8 mouse cellular contexts compared by ENCODE assay signal in the genomic region with DNA sequence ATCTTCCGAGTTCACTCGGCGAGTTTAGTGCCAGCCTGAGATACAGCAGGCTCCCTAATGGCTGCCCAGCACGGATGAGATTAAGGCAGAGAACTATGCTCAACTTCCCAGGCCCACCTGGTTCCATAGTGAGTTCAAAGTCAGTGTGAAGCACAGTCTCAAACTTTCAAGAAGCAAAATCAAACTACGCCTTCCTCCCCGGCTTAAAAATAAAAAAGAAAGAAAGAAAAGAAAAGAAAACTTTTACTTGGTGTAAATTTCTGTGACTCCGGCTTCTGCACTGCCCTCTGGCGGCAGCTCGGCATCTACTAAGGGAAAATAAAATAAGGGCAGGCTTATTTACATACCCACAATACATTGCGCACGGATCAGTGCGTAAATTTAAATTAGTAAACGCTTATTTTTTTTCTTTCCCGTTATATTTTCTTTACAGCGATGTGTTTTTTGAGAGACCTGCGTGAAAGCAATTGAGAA. TPM values are rescaled to one million over a fixed set of nuclear protein-coding genes. Genes with fewer than 3 reads are reported as not detected.
A peak's percentile ranks its signal among the peaks of the same experiment; 100 is the strongest.
DNase-seq lines count a peak whose midpoint lies in the region; ATAC-seq and TF ChIP-seq lines count a peak whose summit lies in the region.

No protein-coding gene starts in this region.

- no peaks in the 10 kb centered on the region for H3K27me3 ChIP-seq in ES-Bruce4 (ENCODE audit: control insufficient read depth, insufficient read depth, low read length, poor library complexity, severe bottlenecking)
- no peaks in the 10 kb centered on the region for H3K27me3 ChIP-seq in forebrain, embryonic 11.5 days (ENCODE audit: control insufficient read depth, insufficient read depth, low read length)
- no peaks in the 10 kb centered on the region for H3K27me3 ChIP-seq in liver, postnatal 0 days (ENCODE audit: insufficient read depth, low read length)
- no peaks in the 10 kb centered on the region for H3K27me3 ChIP-seq in neural tube, embryonic 13.5 days

- peaks cover 15% of the 10 kb centered on the region for H3K9me3 ChIP-seq in ES-Bruce4 (replicated peaks; ENCODE audit: control insufficient read depth, insufficient read depth, low read length, poor library complexity, severe bottlenecking)
- no peaks in the 10 kb centered on the region for H3K9me3 ChIP-seq in forebrain, embryonic 11.5 days (ENCODE audit: control insufficient read depth, low read length)
- no peaks in the 10 kb centered on the region for H3K9me3 ChIP-seq in liver, postnatal 0 days (ENCODE audit: low read length)
- H3K9me3 ChIP-seq in neural tube, embryonic 13.5 days: no peaks in the 10 kb centered on the region

- peak overlapping the region; percentile 63 for H3K9ac ChIP-seq in ES-Bruce4 (ENCODE audit: low read depth, poor library complexity, severe bottlenecking)
- H3K9ac ChIP-seq in forebrain, embryonic 11.5 days (ENCODE audit: low read length): peak overlapping the region; percentile 37; the same call in 1 of the 2 replicates
- peak overlapping the region; percentile 69 for H3K9ac ChIP-seq in liver, postnatal 0 days (replicated peaks)
- peak overlapping the region; percentile 75 for H3K9ac ChIP-seq in neural tube, embryonic 13.5 days

- ATAC-seq in forebrain, embryonic 11.5 days (replicated peaks; ENCODE audit: low FRiP score): peak; percentile 76
- ATAC-seq in liver, postnatal 0 days: peak; percentile 70
- ATAC-seq in neural tube, embryonic 13.5 days (ENCODE audit: low read depth): 0 out of 2 replicates have a peak, but pooled peaks have one; percentile 56

- 1% methylated on average over 16 of the region's 16 CpGs for WGBS in forebrain, embryonic 11.5 days
- under 1% methylated on average over 16 of the region's 16 CpGs for WGBS in large intestine, adult 2 months
- under 1% methylated on average over 16 of the region's 16 CpGs for WGBS in liver, postnatal 0 days (ENCODE audit: insufficient replicate concordance)
- WGBS in neural tube, embryonic 13.5 days: 2% methylated on average over 16 of the region's 16 CpGs

- peak overlapping the region; percentile 37 for H3K4me2 ChIP-seq in forebrain, embryonic 11.5 days (ENCODE audit: low read depth, low read length, severe bottlenecking)
- peak overlapping the region; percentile 70 for H3K4me2 ChIP-seq in liver, postnatal 0 days (ENCODE audit: low read depth, low read length)
- peak overlapping the region; percentile 47 for H3K4me2 ChIP-seq in neural tube, embryonic 13.5 days

- H3K27ac ChIP-seq in ES-Bruce4 (ENCODE audit: insufficient read depth, low read length): no peak overlapping the region
- H3K27ac ChIP-seq in forebrain, embryonic 11.5 days (ENCODE audit: low read depth, low read length): peak overlapping the region; percentile 65; the same call in 1 of the 2 replicates
- peak overlapping the region; percentile 83 for H3K27ac ChIP-seq in liver, postnatal 0 days (ENCODE audit: low read depth)
- H3K27ac ChIP-seq in neural tube, embryonic 13.5 days (replicated peaks): peak overlapping the region; percentile 77

- TF ChIP-seq EP300 in ES-Bruce4 (IDR thresholded peaks at IDR 0.05; ENCODE audit: insufficient read depth, low read depth, low read length): no peak
- TF ChIP-seq EP300 in liver, postnatal 0 days (IDR thresholded peaks at IDR 0.05; ENCODE audit: low read depth): 0 out of 2 replicates have a peak, but pooled peaks have one; percentile 69

- H3K4me1 ChIP-seq in ES-Bruce4 (ENCODE audit: control insufficient read depth, insufficient read depth, low read length): no peaks in the 10 kb centered on the region
- H3K4me1 ChIP-seq in forebrain, embryonic 11.5 days (replicated peaks; ENCODE audit: control insufficient read depth, insufficient read depth, low read length): 0 out of 2 replicates have a peak, but pooled peaks cover 2% of the 10 kb centered on the region
- peaks cover 3% of the 10 kb centered on the region; the same call in 1 of the 2 replicates for H3K4me1 ChIP-seq in liver, postnatal 0 days (ENCODE audit: insufficient read depth)
- peaks cover 5% of the 10 kb centered on the region for H3K4me1 ChIP-seq in neural tube, embryonic 13.5 days (replicated peaks)

- TF ChIP-seq POLR2A in ES-Bruce4 (IDR thresholded peaks at IDR 0.05; ENCODE audit: insufficient read depth, low read length): no peak

- DNase-seq in c-Kit-positive CD71-positive TER-119-negative erythroid progenitor cells, embryonic 14.5 days (ENCODE audit: low read depth): peak; percentile 84
- peak; percentile 87 for DNase-seq in forebrain, embryonic 11.5 days (ENCODE audit: low spot score)
- peak; percentile 91 to 92 for DNase-seq in heart, postnatal 10 days
- peak; percentile 75 for DNase-seq in large intestine, adult 2 months (ENCODE audit: low read depth, low spot score)
- peak; percentile 88 for DNase-seq in liver, postnatal 0 days
- peak; percentile 74 for DNase-seq in telencephalon, adult 2 months (ENCODE audit: low read depth, low spot score)

- TF ChIP-seq CTCF in ES-Bruce4 (IDR thresholded peaks at IDR 0.05; ENCODE audit: low read depth, low read length): peak; percentile 71
- TF ChIP-seq CTCF in liver, postnatal 0 days (IDR thresholded peaks at IDR 0.05; ENCODE audit: low read depth): peak; percentile 88

- H3K36me3 ChIP-seq in ES-Bruce4 (ENCODE audit: control insufficient read depth, insufficient read depth, low read length, poor library complexity, severe bottlenecking): no peaks in the 10 kb centered on the region
- H3K36me3 ChIP-seq in forebrain, embryonic 11.5 days (ENCODE audit: control insufficient read depth, insufficient read depth, low read length): no peaks in the 10 kb centered on the region
- H3K36me3 ChIP-seq in liver, postnatal 0 days (replicated peaks; ENCODE audit: insufficient read depth, low read length): no peaks in the 10 kb centered on the region
- no peaks in the 10 kb centered on the region for H3K36me3 ChIP-seq in neural tube, embryonic 13.5 days

- intact Hi-C loops in heart, postnatal 10 days (cut with DNase I): no loop called here

- H3K4me3 ChIP-seq in ES-Bruce4 (ENCODE audit: low read depth, low read length): peak overlapping the region; percentile 28; the same call in 1 of the 2 replicates
- peak overlapping the region; percentile 19; the same call in 1 of the 2 replicates for H3K4me3 ChIP-seq in forebrain, embryonic 11.5 days (ENCODE audit: low read depth, low read length)
- peak overlapping the region; percentile 49 for H3K4me3 ChIP-seq in liver, postnatal 0 days (ENCODE audit: low read depth, low read length)
- H3K4me3 ChIP-seq in neural tube, embryonic 13.5 days: peak overlapping the region; percentile 27

RNA-seq across cellular contexts. Expression of a gene that starts 7.0 kb away (rescaled TPM):
- 109 and 112 TPM in 2 replicates for polyA plus RNA-seq in ES-Bruce4 (2011; ENCODE audit: insufficient read depth, insufficient read length, low read depth, missing spikeins)
- 111 and 116 TPM in 2 replicates for polyA plus RNA-seq in forebrain, embryonic 11.5 days (2014; fragmentation: Nextera tagmentation; extraction: Ambion mirVana)
- total RNA-seq in heart, postnatal 10 days (2021): 1 to 10 TPM; 5.2 to 8.0 TPM
- 5.8 and 8.1 TPM in 2 replicates for polyA plus RNA-seq in large intestine, adult 2 months (2012; rRNA removed)
- 10.7 and 11.8 TPM in 2 replicates for polyA plus RNA-seq in liver, postnatal 0 days (2015; fragmentation: Nextera tagmentation; extraction: Ambion mirVana)
- 11.8 and 16.1 TPM in 2 replicates for polyA plus RNA-seq in neural tube, embryonic 13.5 days (2015; fragmentation: Nextera tagmentation; extraction: Ambion mirVana)

RNA-seq across cellular contexts. Expression of a gene that starts 33.4 kb away (rescaled TPM):
- polyA plus RNA-seq in ES-Bruce4 (2011; ENCODE audit: insufficient read depth, insufficient read length, low read depth, missing spikeins): 2,253 and 2,515 TPM in 2 replicates
- 797 and 841 TPM in 2 replicates for polyA plus RNA-seq in forebrain, embryonic 11.5 days (2014; fragmentation: Nextera tagmentation; extraction: Ambion mirVana)
- total RNA-seq in heart, postnatal 10 days (2021): 100 to 1,000 TPM; 803 to 807 TPM
- polyA plus RNA-seq in large intestine, adult 2 months (2012; rRNA removed): 620 and 649 TPM in 2 replicates
- 543 and 557 TPM in 2 replicates for polyA plus RNA-seq in liver, postnatal 0 days (2015; fragmentation: Nextera tagmentation; extraction: Ambion mirVana)
- 493 and 532 TPM in 2 replicates for polyA plus RNA-seq in neural tube, embryonic 13.5 days (2015; fragmentation: Nextera tagmentation; extraction: Ambion mirVana)

RNA-seq across cellular contexts. Expression of a gene that starts 55.7 kb away (rescaled TPM):
- 12.1 and 12.5 TPM in 2 replicates for polyA plus RNA-seq in ES-Bruce4 (2011; ENCODE audit: insufficient read depth, insufficient read length, low read depth, missing spikeins)
- 16.0 and 17.4 TPM in 2 replicates for polyA plus RNA-seq in forebrain, embryonic 11.5 days (2014; fragmentation: Nextera tagmentation; extraction: Ambion mirVana)
- 1 to 10 TPM; 3.7 to 4.3 TPM for total RNA-seq in heart, postnatal 10 days (2021)
- 12.7 and 17.1 TPM in 2 replicates for polyA plus RNA-seq in large intestine, adult 2 months (2012; rRNA removed)
- polyA plus RNA-seq in liver, postnatal 0 days (2015; fragmentation: Nextera tagmentation; extraction: Ambion mirVana): 4.8 TPM in 2 replicates
- 16.0 and 20.7 TPM in 2 replicates for polyA plus RNA-seq in neural tube, embryonic 13.5 days (2015; fragmentation: Nextera tagmentation; extraction: Ambion mirVana)
